Mouse (Mus musculus): ENCODE results near the gene Brinp2. TPM values are rescaled to one million over a fixed set of nuclear protein-coding genes. Genes with fewer than 3 reads are reported as not detected.

Brinp2 gene
- polyA plus RNA-seq, 1 experiment from 2014 or later = 7.1 TPM

DNA sequence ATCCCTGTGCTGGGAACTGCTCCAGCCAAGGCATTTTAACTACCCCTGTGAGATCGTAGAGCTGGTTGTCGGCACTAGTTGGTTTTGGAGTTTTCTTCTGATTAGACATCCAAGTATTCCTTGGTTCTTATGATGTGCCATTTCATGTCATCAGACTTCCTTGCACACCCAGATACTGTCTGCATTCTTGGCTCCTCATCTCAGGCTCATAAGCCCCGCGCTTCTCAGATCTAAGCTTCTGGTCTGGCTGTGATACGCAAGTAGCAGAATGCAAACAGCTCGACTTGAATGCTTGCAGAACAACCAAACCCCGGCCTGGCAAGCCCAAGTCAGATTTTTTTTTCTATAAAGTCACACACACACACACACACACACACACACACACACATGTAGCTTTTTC lies 72.3 kb downstream of the Brinp2 start:
- ATAC-seq (ENCODE audit: low FRiP score, low read depth) = no peak
- Histone ChIP-seq H3K27me3 (replicated peaks) (no peaks in the 10 kb centered on the region), H3K36me3 (no peaks in the 10 kb centered on the region), H3K9ac (no peak overlapping the region), H3K4me1 (no peaks in the 10 kb centered on the region), H3K4me2 (replicated peaks) (no peak overlapping the region), H3K9me3 (no peaks in the 10 kb centered on the region), H3K27ac (no peak overlapping the region), H3K4me3 (no peak overlapping the region)
- 89% methylated on average over 7 of the region's 7 CpGs for WGBS

DNA sequence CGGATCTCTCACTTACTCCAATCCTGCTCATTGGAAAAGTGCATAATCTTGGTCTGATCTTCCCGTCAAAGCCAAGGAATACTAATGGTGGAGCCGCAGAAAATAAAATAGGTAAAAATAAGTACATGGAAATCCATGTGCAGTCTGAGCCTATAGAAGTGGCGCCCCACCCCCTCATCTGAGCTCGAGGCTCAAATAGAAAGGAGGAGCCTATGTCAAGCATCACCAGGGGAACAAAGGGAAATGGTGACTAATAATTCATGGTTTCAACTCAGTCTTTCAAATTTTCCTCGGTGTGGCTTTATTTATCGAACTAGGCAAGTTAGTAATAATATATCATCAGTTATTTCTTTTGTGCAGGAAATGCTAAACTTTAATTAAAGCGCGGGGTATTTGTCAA lies 84.1 kb downstream of the Brinp2 start:
- WGBS = 76% methylated on average over 9 of the region's 9 CpGs

DNA sequence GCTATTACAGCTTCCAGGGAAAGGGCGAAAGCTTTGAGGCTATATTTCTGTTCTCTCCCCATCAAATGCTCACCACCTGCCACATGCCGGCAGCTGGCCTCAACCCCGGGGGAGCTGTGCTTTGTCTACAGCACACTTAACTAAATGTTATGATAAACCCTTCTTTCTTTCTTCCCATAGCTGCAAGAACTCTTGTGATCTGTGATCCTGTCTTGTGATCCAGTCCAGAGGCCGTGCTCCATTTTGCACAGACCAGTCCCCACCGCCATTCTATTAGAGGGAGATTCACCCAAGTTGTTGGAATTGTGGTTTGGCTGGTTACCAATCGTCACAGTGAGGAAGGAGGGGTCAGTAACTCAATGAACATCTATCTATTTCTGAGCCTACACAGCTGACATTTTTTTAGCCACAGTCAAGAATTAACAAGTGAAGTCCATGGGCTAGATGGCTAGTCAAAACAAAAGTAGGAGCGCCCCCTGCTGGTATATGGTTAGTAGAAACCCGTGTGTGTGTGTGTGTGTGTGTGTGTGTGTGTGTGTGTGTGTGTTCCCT lies 89.0 kb downstream of the Brinp2 start:
- Histone ChIP-seq H3K36me3 (no peaks in the 10 kb centered on the region), H3K27me3 (replicated peaks) (no peaks in the 10 kb centered on the region), H3K4me2 (replicated peaks) (no peak overlapping the region), H3K27ac (no peak overlapping the region), H3K9ac (no peak overlapping the region), H3K9me3 (no peaks in the 10 kb centered on the region), H3K4me3 (no peak overlapping the region), H3K4me1 (peaks cover 9% of the 10 kb centered on the region)
- peak; percentile 82 for ATAC-seq (ENCODE audit: low FRiP score, low read depth)
- 13% methylated on average over 8 of the region's 8 CpGs for WGBS

More for the DNA sequence above, 84.1 kb downstream of the Brinp2 start:
- H3K4me3 ChIP-seq = no peak overlapping the region
- no peak overlapping the region for H3K9ac ChIP-seq
- no peak overlapping the region for H3K27ac ChIP-seq
- H3K4me2 ChIP-seq (replicated peaks) = no peak overlapping the region
- H3K4me1 ChIP-seq = peaks cover 2% of the 10 kb centered on the region; the same call in 1 of the 2 replicates
- H3K9me3 ChIP-seq = no peaks in the 10 kb centered on the region
- ATAC-seq (ENCODE audit: low FRiP score, low read depth) = no peak
- no peaks in the 10 kb centered on the region for H3K27me3 ChIP-seq (replicated peaks)
- H3K36me3 ChIP-seq = no peaks in the 10 kb centered on the region

DNA sequence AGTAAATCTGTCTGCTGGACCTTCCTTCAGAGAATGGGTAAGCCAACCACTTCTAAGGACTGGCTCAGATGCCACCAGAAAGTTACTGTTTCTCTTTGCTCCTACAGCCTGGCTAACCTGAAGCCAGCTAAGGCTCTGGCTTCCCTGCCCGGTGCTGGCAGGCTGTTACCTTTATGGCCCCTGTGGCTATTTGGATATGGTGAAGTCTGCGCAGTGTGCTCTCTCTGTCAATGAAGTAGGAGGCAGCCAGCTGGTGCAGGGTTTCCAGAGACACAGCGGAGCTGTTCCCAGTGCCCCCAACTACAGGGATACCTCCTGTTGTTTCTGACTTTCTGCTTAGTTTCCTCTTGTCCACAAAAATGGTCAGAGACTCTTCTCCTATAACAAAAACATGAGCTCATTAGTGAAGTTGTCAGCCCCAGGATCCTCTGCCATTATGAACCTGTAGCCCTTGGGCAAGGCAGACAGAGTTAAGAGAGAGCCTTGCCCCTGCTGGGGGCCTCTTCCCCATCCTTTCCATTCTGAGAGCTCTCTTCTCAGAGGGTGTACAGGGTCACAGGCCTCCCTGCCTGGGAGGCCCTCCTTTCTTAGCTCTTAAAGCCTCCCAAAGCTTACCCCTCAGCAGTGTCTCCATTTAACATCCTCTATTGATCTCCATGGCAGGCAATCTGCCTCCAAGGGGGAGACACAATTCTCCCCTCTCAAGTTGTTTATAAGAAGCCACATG lies 89.7 kb downstream of the Brinp2 start:
- ATAC-seq (ENCODE audit: low FRiP score, low read depth) = peak; percentile 83
- Histone ChIP-seq H3K9ac (no peak overlapping the region), H3K4me2 (replicated peaks) (no peak overlapping the region), H3K4me1 (peaks cover 9% of the 10 kb centered on the region), H3K9me3 (no peaks in the 10 kb centered on the region), H3K4me3 (no peak overlapping the region), H3K27ac (no peak overlapping the region; the same call in 1 of the 2 replicates), H3K27me3 (replicated peaks) (no peaks in the 10 kb centered on the region), H3K36me3 (no peaks in the 10 kb centered on the region)
- 25% methylated on average over 3 of the region's 3 CpGs for WGBS

DNA sequence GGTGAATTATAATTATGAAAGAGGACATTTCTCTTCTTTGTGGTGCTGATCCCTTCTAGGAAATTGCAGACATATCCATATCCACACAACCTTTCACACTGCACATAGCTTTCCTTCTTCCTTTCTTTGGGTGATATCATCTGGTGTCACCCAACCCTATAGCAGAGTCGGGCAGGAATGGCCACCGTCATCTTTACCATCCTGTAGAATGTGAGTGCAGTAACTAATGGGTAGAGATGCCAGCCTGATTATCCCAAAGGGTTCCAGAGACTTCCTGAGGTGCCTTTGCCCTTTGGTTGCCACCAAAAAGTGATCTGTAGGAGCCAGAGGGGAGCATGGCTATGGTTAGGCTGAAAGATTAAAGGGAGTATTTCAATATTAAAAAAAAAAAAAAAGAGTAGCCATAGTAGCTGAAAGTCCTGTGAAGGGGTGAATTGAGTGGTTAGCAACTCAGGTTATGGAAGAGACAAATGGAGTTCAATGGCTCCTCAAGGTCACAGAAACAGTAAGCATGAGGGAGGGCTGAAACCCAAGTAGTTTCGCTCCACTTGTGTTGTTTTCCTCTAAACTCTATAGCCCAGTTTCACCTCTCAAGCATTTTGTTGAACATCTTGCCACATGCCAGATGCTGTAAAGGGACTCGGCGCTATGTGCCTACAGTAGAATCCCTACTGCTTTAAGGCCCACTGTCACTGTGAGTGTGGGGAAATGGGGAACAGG lies 96.5 kb downstream of the Brinp2 start:
- Histone ChIP-seq H3K9me3 (no peaks in the 10 kb centered on the region), H3K4me1 (no peaks in the 10 kb centered on the region), H3K27me3 (replicated peaks) (no peaks in the 10 kb centered on the region), H3K9ac (no peak overlapping the region), H3K4me3 (no peak overlapping the region), H3K27ac (no peak overlapping the region), H3K4me2 (replicated peaks) (no peak overlapping the region), H3K36me3 (no peaks in the 10 kb centered on the region)
- ATAC-seq (ENCODE audit: low FRiP score, low read depth) = no peak
- WGBS = 96% methylated on average over 5 of the region's 5 CpGs

- Histone ChIP-seq H3K9ac (no peak overlapping the region), H3K36me3 (no peaks in the 10 kb centered on the region), H3K27me3 (replicated peaks) (no peaks in the 10 kb centered on the region), H3K27ac (no peak overlapping the region), H3K9me3 (no peaks in the 10 kb centered on the region), H3K4me1 (no peaks in the 10 kb centered on the region), H3K4me2 (replicated peaks) (no peak overlapping the region), H3K4me3 (no peak overlapping the region)
- WGBS = 86% methylated on average over 6 of the region's 6 CpGs
- ATAC-seq (ENCODE audit: low FRiP score, low read depth) = no peak
Observed at GRCm38 (mm10) chr1:158258685-158259292, 97.3 kb downstream of the Brinp2 start.

DNA sequence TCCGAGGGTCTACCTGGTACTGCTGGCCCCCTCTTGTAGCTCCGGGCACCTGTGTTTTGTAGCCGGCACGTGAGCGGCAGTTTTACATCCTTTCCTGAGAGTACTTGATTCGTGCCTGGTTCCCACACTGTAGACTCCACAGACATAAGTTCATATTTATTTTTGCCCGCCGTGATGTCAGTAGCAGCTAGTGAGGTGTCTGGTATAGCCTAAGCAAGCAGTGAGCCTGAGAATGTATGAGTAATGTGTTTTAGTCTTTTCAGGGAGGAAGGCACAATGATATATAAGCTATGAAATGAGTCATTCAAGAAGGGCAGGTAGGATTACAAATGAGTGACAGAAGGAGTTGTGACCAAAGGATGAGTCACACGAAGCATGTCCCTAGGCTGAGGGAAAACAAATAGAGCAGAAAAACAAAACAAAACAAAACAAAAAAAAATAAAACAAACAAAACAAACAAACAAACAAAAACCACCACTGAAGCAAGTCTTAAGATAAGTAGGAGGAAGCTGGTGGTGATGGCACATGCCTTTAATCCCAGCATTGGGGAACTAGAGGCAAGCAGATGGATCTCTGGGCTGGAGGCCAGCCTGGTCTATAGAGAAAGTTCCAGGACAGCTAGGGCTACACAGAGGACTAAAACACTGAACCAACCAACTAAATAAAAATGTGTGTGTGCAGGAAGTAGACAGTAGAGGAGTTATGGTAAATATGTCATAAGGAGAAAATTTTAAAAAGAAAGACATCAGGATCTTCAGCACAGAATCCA lies 100.0 kb downstream of the Brinp2 start:
- Histone ChIP-seq H3K27ac (no peak overlapping the region), H3K4me1 (no peaks in the 10 kb centered on the region), H3K27me3 (replicated peaks) (no peaks in the 10 kb centered on the region), H3K4me2 (replicated peaks) (no peak overlapping the region), H3K9me3 (no peaks in the 10 kb centered on the region), H3K9ac (no peak overlapping the region), H3K36me3 (no peaks in the 10 kb centered on the region), H3K4me3 (no peak overlapping the region)
- ATAC-seq (ENCODE audit: low FRiP score, low read depth) = no peak
- WGBS = 92% methylated on average over 9 of the region's 9 CpGs

DNA sequence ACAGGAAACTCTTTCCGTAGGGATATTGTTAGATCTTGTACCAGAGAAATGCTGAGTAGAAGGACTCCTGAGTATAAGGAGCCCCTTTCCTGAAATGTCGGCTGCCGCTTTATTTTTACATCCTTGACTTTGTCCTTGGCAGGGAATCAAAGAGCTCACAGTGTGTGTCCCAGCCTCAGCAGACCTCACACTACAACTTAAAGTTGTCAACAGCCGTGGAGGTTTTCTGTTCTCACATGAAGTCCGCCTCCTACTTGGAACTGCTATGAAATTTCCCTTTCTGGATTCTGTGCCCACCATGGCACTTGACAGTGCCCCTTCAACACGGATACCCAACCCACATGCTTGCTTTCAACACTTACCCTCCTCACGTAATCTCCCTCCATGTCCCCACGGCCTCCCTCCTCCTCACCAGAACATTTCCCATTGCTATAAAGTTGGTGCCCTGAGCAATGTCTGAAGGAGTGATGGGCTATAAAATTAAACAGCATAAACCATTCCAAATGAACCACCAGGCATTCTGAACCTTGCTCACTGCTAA lies 103.4 kb downstream of the Brinp2 start:
- Histone ChIP-seq H3K4me2 (replicated peaks) (no peak overlapping the region), H3K9me3 (no peaks in the 10 kb centered on the region), H3K27me3 (replicated peaks) (no peaks in the 10 kb centered on the region), H3K4me3 (no peak overlapping the region), H3K27ac (no peak overlapping the region), H3K4me1 (no peaks in the 10 kb centered on the region), H3K36me3 (no peaks in the 10 kb centered on the region), H3K9ac (no peak overlapping the region)
- ATAC-seq (ENCODE audit: low FRiP score, low read depth) = no peak
- WGBS = 85% methylated on average over 8 of the region's 8 CpGs

DNA sequence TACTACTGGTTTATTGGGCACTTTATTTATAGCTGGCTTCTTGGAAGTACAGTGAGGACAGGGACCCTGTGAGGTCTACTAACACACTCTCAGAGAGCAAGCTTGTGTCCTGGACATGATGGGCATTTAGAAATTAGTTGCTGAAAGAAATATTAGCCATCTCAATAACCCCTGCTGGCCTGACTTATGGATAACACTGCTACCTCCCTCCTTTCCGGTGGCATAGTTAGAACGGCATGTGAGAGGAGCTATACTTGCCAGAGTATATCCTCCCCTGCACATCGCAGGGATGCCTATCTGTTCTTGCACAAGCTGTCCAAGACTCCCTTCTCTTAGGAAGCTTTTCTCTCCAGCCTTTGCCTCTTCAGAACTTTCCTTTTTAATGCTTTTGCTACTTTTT lies 107.9 kb downstream of the Brinp2 start:
- Histone ChIP-seq H3K9ac (no peak overlapping the region), H3K4me3 (no peak overlapping the region), H3K9me3 (no peaks in the 10 kb centered on the region), H3K27ac (no peak overlapping the region), H3K4me1 (no peaks in the 10 kb centered on the region), H3K4me2 (replicated peaks) (no peak overlapping the region), H3K27me3 (replicated peaks) (no peaks in the 10 kb centered on the region), H3K36me3 (no peaks in the 10 kb centered on the region)
- 86% methylated on average over 3 of the region's 3 CpGs for WGBS
- no peak for ATAC-seq (ENCODE audit: low FRiP score, low read depth)

- Histone ChIP-seq H3K4me1 (no peaks in the 10 kb centered on the region), H3K4me2 (replicated peaks) (no peak overlapping the region), H3K4me3 (no peak overlapping the region), H3K9me3 (no peaks in the 10 kb centered on the region), H3K27ac (no peak overlapping the region), H3K9ac (no peak overlapping the region), H3K27me3 (replicated peaks) (no peaks in the 10 kb centered on the region), H3K36me3 (no peaks in the 10 kb centered on the region)
- no peak for ATAC-seq (ENCODE audit: low FRiP score, low read depth)
- 95% methylated on average over 14 of the region's 14 CpGs for WGBS
Observed at GRCm38 (mm10) chr1:158246476-158247153, 109.5 kb downstream of the Brinp2 start.

- ATAC-seq (ENCODE audit: low FRiP score, low read depth) = no peak
- Histone ChIP-seq H3K27me3 (replicated peaks) (no peaks in the 10 kb centered on the region), H3K4me3 (no peak overlapping the region), H3K9me3 (no peaks in the 10 kb centered on the region), H3K4me2 (replicated peaks) (no peak overlapping the region), H3K36me3 (no peaks in the 10 kb centered on the region), H3K4me1 (no peaks in the 10 kb centered on the region), H3K27ac (no peak overlapping the region), H3K9ac (no peak overlapping the region)
- 87% methylated on average over 8 of the region's 8 CpGs for WGBS
Observed at GRCm38 (mm10) chr1:158245486-158245885, 110.6 kb downstream of the Brinp2 start.

Data from neural tube, embryonic 12.5 days (tissue).